Mouse (Mus musculus) frontal cortex, postnatal 36 days (tissue): ENCODE results near the gene Herc4.
"Not testable (repeated sequence)": the region's sequence is repeated elsewhere in the genome, so short reads cannot be mapped to it uniquely, and the experiment has no call there.

Source experiments
- DNase-seq, 2 experiments: peaks; one replicate each; pipeline ENCODE4 v3.0.0; 2022; ENCODE audit warnings: low spot score in 2 of 2

Herc4 gene

GRCm38 (mm10) chr10:63351099-63351498, 107.5 kb downstream of the Herc4 start:
- not testable (repeated sequence) for DNase-seq

GRCm38 (mm10) chr10:63352111-63352510, 108.5 kb downstream of the Herc4 start:
- peak in 1 of 2 experiments; percentile 64 for DNase-seq

- DNase-seq, result no peak
Observed at GRCm38 (mm10) chr10:63360502-63360901, 116.9 kb downstream of the Herc4 start.

- no peak for DNase-seq
Observed at GRCm38 (mm10) chr10:63365918-63366455, 122.4 kb downstream of the Herc4 start.

GRCm38 (mm10) chr10:63367386-63367785, 123.8 kb downstream of the Herc4 start:
- no peak for DNase-seq
